In the genomic region with DNA sequence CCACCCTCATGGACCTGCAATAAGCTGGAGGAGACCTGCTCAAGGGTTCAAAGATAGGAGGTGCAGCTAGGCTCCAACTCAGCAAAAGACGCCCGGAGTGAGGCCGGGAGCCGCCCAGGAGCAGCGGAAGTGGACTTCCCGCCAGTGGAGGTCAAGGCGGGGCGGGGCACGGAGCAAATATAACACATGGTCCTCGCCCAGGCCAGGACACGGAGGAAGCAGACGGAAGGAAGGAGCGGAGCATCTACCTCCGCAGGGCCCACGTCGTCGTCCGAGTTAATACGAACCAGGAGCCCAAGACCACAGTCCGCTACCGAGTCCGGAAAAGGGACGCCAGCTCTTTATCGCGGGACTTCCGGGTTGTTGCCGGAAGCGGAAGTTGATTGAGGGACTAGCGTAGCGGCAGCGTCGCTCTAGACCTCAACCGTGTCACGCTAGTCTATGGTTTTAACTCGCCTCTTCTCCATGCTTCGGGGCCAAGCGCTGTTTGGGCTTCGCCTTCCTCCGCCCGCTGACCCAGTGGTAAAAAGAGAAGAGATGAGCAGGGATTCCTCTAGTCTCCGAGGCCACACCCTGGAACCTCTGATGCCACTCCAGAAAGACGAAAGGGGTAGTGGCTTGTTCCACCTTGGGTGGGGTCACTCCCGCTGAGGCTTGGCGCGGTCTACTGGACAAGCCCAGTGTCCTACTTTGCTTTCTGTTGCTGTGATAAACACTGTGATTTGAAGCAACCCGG, we compare ENCODE assay signal across 8 mouse cellular contexts. TPM values are rescaled to one million over a fixed set of nuclear protein-coding genes. Genes with fewer than 3 reads are reported as not detected.
DNase-seq lines count a peak whose midpoint lies in the region; ATAC-seq and TF ChIP-seq lines count a peak whose summit lies in the region.

No protein-coding gene starts in this region.

- H3K9me3 ChIP-seq in E14TG2a.4 (ENCODE audit: low read length) = no peaks in the 10 kb centered on the region
- no peaks in the 10 kb centered on the region for H3K9me3 ChIP-seq in forebrain, embryonic 12.5 days
- H3K9me3 ChIP-seq in heart, postnatal 0 days (replicated peaks; ENCODE audit: control insufficient read depth, low read length) = 0 out of 2 replicates have a peak, but pooled peaks cover 3% of the 10 kb centered on the region
- H3K9me3 ChIP-seq in liver, embryonic 16.5 days (replicated peaks; ENCODE audit: control insufficient read depth, low read length) = peaks cover 3% of the 10 kb centered on the region
- no peaks in the 10 kb centered on the region for H3K9me3 ChIP-seq in neural tube, embryonic 13.5 days

- peak; percentile 88 for TF ChIP-seq POLR2A in testis, adult 2 months (IDR thresholded peaks at IDR 0.05; ENCODE audit: control insufficient read depth, low read depth, low read length)

- H3K36me3 ChIP-seq in E14TG2a.4 (ENCODE audit: insufficient read depth, low read length) = peaks cover 4% of the 10 kb centered on the region; the same call in 1 of the 2 replicates
- H3K36me3 ChIP-seq in forebrain, embryonic 12.5 days (replicated peaks) = no peaks in the 10 kb centered on the region
- H3K36me3 ChIP-seq in heart, postnatal 0 days (replicated peaks; ENCODE audit: control insufficient read depth, insufficient read depth, low read length) = no peaks in the 10 kb centered on the region
- H3K36me3 ChIP-seq in liver, embryonic 16.5 days (ENCODE audit: control insufficient read depth, insufficient read depth) = no peaks in the 10 kb centered on the region
- H3K36me3 ChIP-seq in neural tube, embryonic 13.5 days = no peaks in the 10 kb centered on the region
- no peaks in the 10 kb centered on the region for H3K36me3 ChIP-seq in testis, adult 2 months (ENCODE audit: control insufficient read depth, insufficient read depth, low read length)

- DNase-seq in c-Kit-positive CD71-positive TER-119-positive erythroid progenitor cells, embryonic 14.5 days (ENCODE audit: low spot score) = peak; percentile 88
- peak; percentile 91 for DNase-seq in heart, postnatal 0 days (ENCODE audit: low spot score)
- DNase-seq in kidney, postnatal 4 days = peak; percentile 86 to 92

- peak; percentile 95 for ATAC-seq in forebrain, embryonic 12.5 days (ENCODE audit: low FRiP score)
- ATAC-seq in heart, postnatal 0 days (ENCODE audit: insufficient read depth, low read depth) = peak; percentile 91
- ATAC-seq in liver, embryonic 16.5 days (ENCODE audit: low read depth) = peak; percentile 90
- peak; percentile 95 for ATAC-seq in neural tube, embryonic 13.5 days (ENCODE audit: low read depth)

- H3K27me3 ChIP-seq in E14TG2a.4 (ENCODE audit: insufficient read depth, low read length) = no peaks in the 10 kb centered on the region
- no peaks in the 10 kb centered on the region for H3K27me3 ChIP-seq in forebrain, embryonic 12.5 days
- no peaks in the 10 kb centered on the region for H3K27me3 ChIP-seq in heart, postnatal 0 days (ENCODE audit: control insufficient read depth, insufficient read depth, low read length)
- H3K27me3 ChIP-seq in liver, embryonic 16.5 days (ENCODE audit: control insufficient read depth, insufficient read depth, low read depth, low read length) = no peaks in the 10 kb centered on the region
- no peaks in the 10 kb centered on the region for H3K27me3 ChIP-seq in neural tube, embryonic 13.5 days
- H3K27me3 ChIP-seq in testis, adult 2 months (ENCODE audit: control insufficient read depth, insufficient read depth, low read length) = no peaks in the 10 kb centered on the region

- H3K9ac ChIP-seq in forebrain, embryonic 12.5 days = peak overlapping the region; percentile 88
- H3K9ac ChIP-seq in heart, postnatal 0 days (replicated peaks; ENCODE audit: low read depth, low read length) = peak overlapping the region; percentile 79
- peak overlapping the region; percentile 89 for H3K9ac ChIP-seq in liver, embryonic 16.5 days (ENCODE audit: low read depth, low read length)
- H3K9ac ChIP-seq in neural tube, embryonic 13.5 days = peak overlapping the region; percentile 80

- H3K4me1 ChIP-seq in E14TG2a.4 (replicated peaks; ENCODE audit: low read depth, low read length) = peaks cover 38% of the 10 kb centered on the region
- H3K4me1 ChIP-seq in forebrain, embryonic 12.5 days = peaks cover 15% of the 10 kb centered on the region
- peaks cover 7% of the 10 kb centered on the region; the same call in 1 of the 2 replicates for H3K4me1 ChIP-seq in heart, postnatal 0 days (ENCODE audit: control insufficient read depth, insufficient read depth)
- peaks cover 19% of the 10 kb centered on the region for H3K4me1 ChIP-seq in liver, embryonic 16.5 days (ENCODE audit: control insufficient read depth, low read depth, low read length)
- peaks cover 19% of the 10 kb centered on the region for H3K4me1 ChIP-seq in neural tube, embryonic 13.5 days (replicated peaks)
- H3K4me1 ChIP-seq in testis, adult 2 months (ENCODE audit: control insufficient read depth, insufficient read depth, low read length) = peaks cover 9% of the 10 kb centered on the region

- no peak for TF ChIP-seq CTCF in E14TG2a.4 (conservative IDR thresholded peaks at IDR 0.05; ENCODE audit: low read length)
- TF ChIP-seq CTCF in heart, postnatal 0 days (IDR thresholded peaks at IDR 0.05; ENCODE audit: low read depth) = no peak
- TF ChIP-seq CTCF in testis, adult 2 months (IDR thresholded peaks at IDR 0.05; ENCODE audit: control insufficient read depth, insufficient read depth, insufficient replicate concordance, low read depth, low read length) = no peak

- peak overlapping the region; percentile 76 for H3K27ac ChIP-seq in forebrain, embryonic 12.5 days
- peak overlapping the region; percentile 95 for H3K27ac ChIP-seq in heart, postnatal 0 days (ENCODE audit: low read depth)
- H3K27ac ChIP-seq in liver, embryonic 16.5 days (ENCODE audit: low read length) = peak overlapping the region; percentile 97
- peak overlapping the region; percentile 89 for H3K27ac ChIP-seq in neural tube, embryonic 13.5 days (replicated peaks)
- H3K27ac ChIP-seq in testis, adult 2 months (ENCODE audit: control insufficient read depth, insufficient read depth, low read depth, low read length) = peak overlapping the region; percentile 94

- H3K4me3 ChIP-seq in E14TG2a.4 (replicated peaks; ENCODE audit: low read length) = peak overlapping the region; percentile 92
- H3K4me3 ChIP-seq in forebrain, embryonic 12.5 days (replicated peaks) = peak overlapping the region; percentile 74
- H3K4me3 ChIP-seq in heart, postnatal 0 days (ENCODE audit: low read depth, low read length) = peak overlapping the region; percentile 70
- peak overlapping the region; percentile 68 for H3K4me3 ChIP-seq in liver, embryonic 16.5 days (ENCODE audit: low read depth, low read length)
- peak overlapping the region; percentile 76 for H3K4me3 ChIP-seq in neural tube, embryonic 13.5 days
- peak overlapping the region; percentile 90 for H3K4me3 ChIP-seq in testis, adult 2 months (ENCODE audit: control insufficient read depth, low read depth, low read length)

- TF ChIP-seq EP300 in heart, postnatal 0 days (IDR thresholded peaks at IDR 0.05; ENCODE audit: low read depth) = peak; percentile 78; the same call in 1 of the 2 replicates

- peak overlapping the region; percentile 90 for H3K4me2 ChIP-seq in forebrain, embryonic 12.5 days
- H3K4me2 ChIP-seq in heart, postnatal 0 days (ENCODE audit: low read depth, low read length) = peak overlapping the region; percentile 83
- H3K4me2 ChIP-seq in liver, embryonic 16.5 days (ENCODE audit: low read depth, low read length) = peak overlapping the region; percentile 95
- H3K4me2 ChIP-seq in neural tube, embryonic 13.5 days = peak overlapping the region; percentile 87

- WGBS in forebrain, embryonic 12.5 days = 2% methylated on average over 46 of the region's 46 CpGs
- WGBS in heart, postnatal 0 days = under 1% methylated on average over 46 of the region's 46 CpGs
- WGBS in liver, embryonic 16.5 days (ENCODE audit: insufficient replicate concordance) = under 1% methylated on average over 46 of the region's 46 CpGs
- 1% methylated on average over 46 of the region's 46 CpGs for WGBS in neural tube, embryonic 13.5 days

RNA-seq across cellular contexts. Expression of a gene that starts 21.4 kb away (rescaled TPM):
- polyA plus RNA-seq in forebrain, embryonic 12.5 days (2016; fragmentation: Nextera tagmentation; extraction: Ambion mirVana) = not detected in 2 replicates
- total RNA-seq in heart, postnatal 0 days (2014; rRNA removed; ENCODE audit: low replicate concordance) = not detected in 2 replicates
- not detected in 2 replicates for polyA plus RNA-seq in heart, postnatal 0 days (2015; fragmentation: Nextera tagmentation; extraction: Ambion mirVana)
- polyA plus RNA-seq in liver, embryonic 16.5 days (2015; fragmentation: Nextera tagmentation; extraction: Ambion mirVana) = not detected in 2 replicates
- polyA plus RNA-seq in neural tube, embryonic 13.5 days (2015; fragmentation: Nextera tagmentation; extraction: Ambion mirVana) = not detected in 2 replicates
- not detected in 2 replicates for polyA plus RNA-seq in testis, adult 2 months (2012; rRNA removed)

RNA-seq across cellular contexts. Expression of a gene that starts 30.7 kb away (rescaled TPM):
- polyA plus RNA-seq in forebrain, embryonic 12.5 days (2016; fragmentation: Nextera tagmentation; extraction: Ambion mirVana) = 584 and 589 TPM in 2 replicates
- total RNA-seq in heart, postnatal 0 days (2014; rRNA removed; ENCODE audit: low replicate concordance) = 295 and 311 TPM in 2 replicates
- polyA plus RNA-seq in heart, postnatal 0 days (2015; fragmentation: Nextera tagmentation; extraction: Ambion mirVana) = 395 and 397 TPM in 2 replicates
- polyA plus RNA-seq in liver, embryonic 16.5 days (2015; fragmentation: Nextera tagmentation; extraction: Ambion mirVana) = 235 and 242 TPM in 2 replicates
- polyA plus RNA-seq in neural tube, embryonic 13.5 days (2015; fragmentation: Nextera tagmentation; extraction: Ambion mirVana) = 869 and 879 TPM in 2 replicates
- 27.0 and 35.4 TPM in 2 replicates for polyA plus RNA-seq in testis, adult 2 months (2012; rRNA removed)

RNA-seq across cellular contexts. Expression of a gene that starts 42.1 kb away (rescaled TPM):
- not detected in 2 replicates for polyA plus RNA-seq in forebrain, embryonic 12.5 days (2016; fragmentation: Nextera tagmentation; extraction: Ambion mirVana)
- total RNA-seq in heart, postnatal 0 days (2014; rRNA removed; ENCODE audit: low replicate concordance) = not detected in 2 replicates
- not detected in 2 replicates for polyA plus RNA-seq in heart, postnatal 0 days (2015; fragmentation: Nextera tagmentation; extraction: Ambion mirVana)
- 0.46 and 6.1 TPM in 2 replicates for polyA plus RNA-seq in liver, embryonic 16.5 days (2015; fragmentation: Nextera tagmentation; extraction: Ambion mirVana)
- not detected in 2 replicates for polyA plus RNA-seq in neural tube, embryonic 13.5 days (2015; fragmentation: Nextera tagmentation; extraction: Ambion mirVana)
- polyA plus RNA-seq in testis, adult 2 months (2012; rRNA removed) = 2.8 and 3.3 TPM in 2 replicates

Comparison
In these comparisons a context has a peak if more than half of its experiments do, and no peak if none do; other contexts are left out.
1. Peak in every context shown above with its lines: DNase-seq, ATAC-seq, H3K4me3 ChIP-seq and H3K27ac ChIP-seq.